Mouse (Mus musculus): ENCODE data around the gene Sptan1. TPM values are rescaled to one million over a fixed set of nuclear protein-coding genes. Genes with fewer than 3 reads are reported as not detected.

Gene Sptan1
- total and polyA plus RNA-seq, 3 experiments: 73.8 to 113 (median 88.0) TPM

DNA sequence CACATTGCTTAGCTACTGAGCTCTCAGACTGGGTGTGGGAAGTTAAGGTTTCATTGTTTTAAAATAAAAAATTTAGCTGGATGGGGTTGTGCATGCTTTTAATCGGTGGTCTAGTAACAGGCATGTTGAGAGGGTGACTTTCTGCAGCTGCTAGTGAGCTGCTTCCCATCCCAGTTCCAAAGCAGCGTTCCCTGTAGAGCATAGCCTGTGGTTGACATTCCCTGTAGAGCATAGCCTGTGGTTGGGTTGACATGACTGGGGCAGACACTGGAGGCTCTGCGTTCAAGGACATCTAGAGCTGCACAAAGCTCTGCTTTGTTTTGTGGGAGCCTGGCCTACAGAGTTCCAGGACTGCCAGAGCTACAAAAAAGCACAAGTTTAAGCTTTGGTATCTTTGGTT lies 107.9 kb downstream of the Sptan1 start:
- peaks cover 37 to 48% of the 10 kb centered on the region in 2 experiments for H3K36me3 ChIP-seq (replicated peaks in 1 of 2; ENCODE audit: control insufficient read depth in 1 of 2, insufficient read depth in 1 of 2, low read length in 1 of 2)
- dilution Hi-C loops (cut with MboI; ENCODE audit: extremely low pct_ligation_motif_present, extremely low pct_unique_long_range_greater_than_20kb, low sequenced_read_pairs): no loop called here
- in situ Hi-C loops (cut with MboI; ENCODE audit: low pct_ligation_motif_present, low pct_unique_long_range_greater_than_20kb, low sequenced_read_pairs): no loop called here

DNA sequence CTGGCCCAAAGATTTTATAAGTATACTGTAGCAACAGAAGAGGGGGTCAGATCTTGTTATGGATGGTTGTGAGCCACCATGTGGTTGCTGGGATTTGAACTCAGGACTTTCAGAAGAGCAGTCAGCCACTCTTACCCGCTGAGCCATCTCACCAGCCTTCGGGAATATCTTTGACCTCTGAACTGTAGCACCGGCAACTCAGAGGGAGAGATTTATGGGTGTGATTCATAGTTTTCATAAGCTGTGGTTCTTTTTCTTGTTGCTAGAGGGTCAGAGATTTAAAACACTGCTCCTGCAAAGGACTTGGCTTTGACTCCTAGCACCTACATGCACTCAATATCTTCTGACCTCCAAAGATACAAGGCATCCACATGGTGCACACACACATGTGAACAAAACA lies 110.3 kb downstream of the Sptan1 start:
- Histone ChIP-seq H3K27me3 (replicated peaks) (no peaks in the 10 kb centered on the region), H3K9me3 (replicated peaks; ENCODE audit: low read length) (no peaks in the 10 kb centered on the region), H3K79me2 (replicated peaks; ENCODE audit: control insufficient read depth, extremely low read depth, insufficient read depth, poor library complexity, severe bottlenecking) (0 out of 2 replicates have a peak, but pooled peaks cover 1% of the 10 kb centered on the region), H3K27ac (ENCODE audit: insufficient read depth, low read depth) (no peak overlapping the region), H3K4me3 (replicated peaks in 1 of 3; ENCODE audit: low read depth in 2 of 3, low read length in 2 of 3, poor library complexity in 1 of 3) (no peak overlapping the region), H3K4me2 (ENCODE audit: insufficient read depth, low read depth, poor library complexity, severe bottlenecking) (no peak overlapping the region), H3K9ac (ENCODE audit: insufficient read depth, low read depth) (no peak overlapping the region), H3K36me3 (replicated peaks in 1 of 2; ENCODE audit: control insufficient read depth in 1 of 2, insufficient read depth in 1 of 2, low read length in 1 of 2) (peaks cover 18 to 38% of the 10 kb centered on the region in 2 experiments), H3K4me1 (ENCODE audit: control insufficient read depth in 1 of 2, insufficient read depth in 2 of 2) (peaks cover 7 to 15% of the 10 kb centered on the region in 2 experiments)
- dilution Hi-C loops (cut with MboI; ENCODE audit: extremely low pct_ligation_motif_present, extremely low pct_unique_long_range_greater_than_20kb, low sequenced_read_pairs) (no loop called here), in situ Hi-C loops (cut with MboI; ENCODE audit: low pct_ligation_motif_present, low pct_unique_long_range_greater_than_20kb, low sequenced_read_pairs) (loop anchor here (5.0 kb wide), 1 partner anchor 33 kb away; no protein-coding TSS in a partner anchor)
- DNase-seq (ENCODE audit: extremely low read depth): no peak
- TF ChIP-seq NRF1 (IDR thresholded peaks at IDR 0.05; ENCODE audit: low read depth, low read length) (no peak), CHD1 (IDR thresholded peaks at IDR 0.05; ENCODE audit: low read depth, low read length) (no peak), ZC3H11A (IDR thresholded peaks at IDR 0.05; ENCODE audit: low read depth, low read length) (no peak), E2F4 (IDR thresholded peaks at IDR 0.05; ENCODE audit: insufficient replicate concordance, low read depth, low read length) (no peak), SIN3A (IDR thresholded peaks at IDR 0.05; ENCODE audit: low read length) (no peak), POLR2A (IDR thresholded peaks at IDR 0.05; ENCODE audit: low read depth, low read length) (no peak), ETS1 (conservative IDR thresholded peaks at IDR 0.05; ENCODE audit: low read depth, low read length) (no peak), MAX (IDR thresholded peaks at IDR 0.05; ENCODE audit: low read length) (no peak), RAD21 (IDR thresholded peaks at IDR 0.05; ENCODE audit: low read depth, low read length) (no peak), TBP (conservative IDR thresholded peaks at IDR 0.05; ENCODE audit: low read depth, low read length) (no peak), BHLHE40 (IDR thresholded peaks at IDR 0.05; ENCODE audit: low read depth, low read length) (no peak), ELF1 (IDR thresholded peaks at IDR 0.05; ENCODE audit: low read depth, low read length) (no peak), GABPA (IDR thresholded peaks at IDR 0.05; ENCODE audit: insufficient replicate concordance, low read depth, low read length) (no peak), MYC (IDR thresholded peaks at IDR 0.05; ENCODE audit: low read depth, low read length) (no peak), RCOR1 (conservative IDR thresholded peaks at IDR 0.05; ENCODE audit: low read depth, low read length) (no peak), IRF4 (IDR thresholded peaks at IDR 0.05; ENCODE audit: low read depth, low read length) (no peak), ZMIZ1 (IDR thresholded peaks at IDR 0.05; ENCODE audit: low read depth, low read length) (no peak), UBTF (IDR thresholded peaks at IDR 0.05; ENCODE audit: low read depth, low read length) (no peak), CTCF (conservative IDR thresholded peaks at IDR 0.05 in 1 of 2, IDR thresholded peaks at IDR 0.05 in 1 of 2; ENCODE audit: low read depth in 2 of 2, low read length in 2 of 2) (no peak)

More for the DNA sequence above, 107.9 kb downstream of the Sptan1 start:
- no peaks in the 10 kb centered on the region for H3K9me3 ChIP-seq (replicated peaks; ENCODE audit: low read length)
- H3K27ac ChIP-seq (ENCODE audit: insufficient read depth, low read depth): no peak overlapping the region
- no peak overlapping the region for H3K4me2 ChIP-seq (ENCODE audit: insufficient read depth, low read depth, poor library complexity, severe bottlenecking)
- no peaks in the 10 kb centered on the region for H3K27me3 ChIP-seq (replicated peaks)
- H3K4me3 ChIP-seq (replicated peaks in 1 of 3; ENCODE audit: low read depth in 2 of 3, low read length in 2 of 3, poor library complexity in 1 of 3): no peak overlapping the region
- no peak overlapping the region for H3K9ac ChIP-seq (ENCODE audit: insufficient read depth, low read depth)
- TF ChIP-seq POLR2A (IDR thresholded peaks at IDR 0.05; ENCODE audit: low read depth, low read length) (0 out of 2 replicates have a peak, but pooled peaks have one; percentile 19), RAD21 (IDR thresholded peaks at IDR 0.05; ENCODE audit: low read depth, low read length) (no peak), POLR2AphosphoS2 (IDR thresholded peaks at IDR 0.05; ENCODE audit: low read depth, low read length) (peak; percentile 33; the same call in 1 of the 2 replicates)
- no peak for DNase-seq (ENCODE audit: extremely low read depth)
- peaks cover 7 to 18% of the 10 kb centered on the region in 2 experiments for H3K4me1 ChIP-seq (ENCODE audit: control insufficient read depth in 1 of 2, insufficient read depth in 2 of 2)
- H3K79me2 ChIP-seq (replicated peaks; ENCODE audit: control insufficient read depth, extremely low read depth, insufficient read depth, poor library complexity, severe bottlenecking): peaks cover 23% of the 10 kb centered on the region
